Mouse (Mus musculus) erythroid progenitor cell, adult 5-6 weeks (primary cell): ENCODE measurements around the gene Atp5j2. TPM values are rescaled to one million over a fixed set of nuclear protein-coding genes. Genes with fewer than 3 reads are reported as not detected.
"Not testable (repeated sequence)": the region's sequence is repeated elsewhere in the genome, so short reads cannot be mapped to it uniquely, and the experiment has no call there.

Experiments used
- ATAC-seq: replicated peaks from 2 replicates; pipeline ENCODE4 v1.8.0; 2016; ENCODE audit warnings: moderate number of reproducible peaks, mild to moderate bottlenecking, moderate TSS enrichment, inconsistent platforms; ENCODE audit not compliant: poor library complexity, low FRiP score, severe bottlenecking
- total RNA-seq, 2 experiments: library from RNA; stranded (forward) in 1 of 2; stranded (reverse) in 1 of 2; fragments of 150-400 nt in 1 of 2; fragments of 186-747, 209-891 nt in 1 of 2; gene quantifications; 2 replicates each; pipeline versions ENCODE4 v1.2.3 to v1.2.4; 2015 to 2017; ENCODE audit warnings: low replicate concordance in 2 of 2

Gene Atp5j2
- total RNA-seq (2015; ENCODE audit: low replicate concordance) (185 and 225 TPM in 2 replicates), total RNA-seq (2017; ENCODE audit: low replicate concordance) (43.9 and 68.5 TPM in 2 replicates)

- ATAC-seq = no peak
These were observed at the start of gene Atp5j2 for GRCm38 (mm10) chr5:145191962-145192361. Atp5j2 (minus strand) TSS chr5:145192062.

GRCm38 (mm10) chr5:145234636-145235035 is 42.8 kb upstream of the Atp5j2 start:
- no peak for ATAC-seq

GRCm38 (mm10) chr5:145231893-145232411 is 40.1 kb upstream of the Atp5j2 start:
- ATAC-seq = peak; percentile 46; the same call in 1 of the 2 replicates

- peak; percentile 98 for ATAC-seq
These were observed 39.6 kb upstream of the Atp5j2 start, which contains the start of gene Zfp655 for GRCm38 (mm10) chr5:145231367-145231871. Zfp655 (plus strand) TSS chr5:145231715.

- no peak for ATAC-seq
These were observed 38.8 kb upstream of the Atp5j2 start for GRCm38 (mm10) chr5:145230641-145231040.

GRCm38 (mm10) chr5:145229283-145229682 is 37.4 kb upstream of the Atp5j2 start:
- ATAC-seq = not testable (repeated sequence)

GRCm38 (mm10) chr5:145226453-145226852 is 34.6 kb upstream of the Atp5j2 start:
- no peak for ATAC-seq

GRCm38 (mm10) chr5:145223395-145223794 is 31.5 kb upstream of the Atp5j2 start:
- no peak for ATAC-seq

- no peak for ATAC-seq
These were observed 31.0 kb upstream of the Atp5j2 start for GRCm38 (mm10) chr5:145222840-145223239.

- no peak for ATAC-seq
These were observed 28.1 kb upstream of the Atp5j2 start for GRCm38 (mm10) chr5:145219981-145220380.

GRCm38 (mm10) chr5:145218671-145219070 is 26.8 kb upstream of the Atp5j2 start:
- no peak for ATAC-seq

GRCm38 (mm10) chr5:145218206-145218605 is 26.3 kb upstream of the Atp5j2 start:
- ATAC-seq = no peak

GRCm38 (mm10) chr5:145217746-145218145 is 25.9 kb upstream of the Atp5j2 start:
- no peak for ATAC-seq

- no peak for ATAC-seq
These were observed 22.8 kb upstream of the Atp5j2 start for GRCm38 (mm10) chr5:145214679-145215078.

GRCm38 (mm10) chr5:145213505-145213904 is 21.6 kb upstream of the Atp5j2 start:
- no peak for ATAC-seq

GRCm38 (mm10) chr5:145212216-145212615 is 20.4 kb upstream of the Atp5j2 start:
- no peak for ATAC-seq

- ATAC-seq = no peak
These were observed 19.5 kb upstream of the Atp5j2 start for GRCm38 (mm10) chr5:145211340-145211739.

GRCm38 (mm10) chr5:145208391-145208790 is 16.5 kb upstream of the Atp5j2 start:
- not testable (repeated sequence) for ATAC-seq

- no peak for ATAC-seq
These were observed 16.1 kb upstream of the Atp5j2 start for GRCm38 (mm10) chr5:145207954-145208353.

- ATAC-seq = no peak
These were observed 15.5 kb upstream of the Atp5j2 start for GRCm38 (mm10) chr5:145207385-145207784.

GRCm38 (mm10) chr5:145205041-145205440 is 13.2 kb upstream of the Atp5j2 start:
- 0 out of 2 replicates have a peak, but pooled peaks have one; percentile 5 for ATAC-seq
